Mouse (Mus musculus) hindbrain, postnatal 0 days (tissue): ENCODE data around the gene Gm45837. TPM values are rescaled to one million over a fixed set of nuclear protein-coding genes. Genes with fewer than 3 reads are reported as not detected.
"Not testable (repeated sequence)": the region's sequence is repeated elsewhere in the genome, so short reads cannot be mapped to it uniquely, and the experiment has no call there.

ENCODE experiments used
- ATAC-seq: fragments of 200-750 bp; cut with Nextera tagmentation; 2 replicates; pipeline ENCODE4 v1.8.0; 2017; ENCODE audit warnings: mild to moderate bottlenecking, moderate TSS enrichment, moderate library complexity
- DNase-seq: peaks from one replicate; pipeline ENCODE4 v3.0.0-alpha.2; 2015; ENCODE audit warnings: low spot score
- H3K27ac ChIP-seq: fragments of 300-500 bp; sonication (generic); 2 replicates; pipeline ENCODE4 v1.5.1; 2014; ENCODE audit warnings: mild to moderate bottlenecking
- H3K27me3 ChIP-seq: fragments of 300-500 bp; sonication (generic); 2 replicates; pipeline ENCODE4 v1.6.1; 2014; ENCODE audit warnings: low read length, mixed read lengths; ENCODE audit not compliant: insufficient read depth
- H3K36me3 ChIP-seq: fragments of 300-500 bp; sonication (generic); 2 replicates; pipeline ENCODE4 v1.6.1; 2014; ENCODE audit warnings: low read length, mixed read lengths; ENCODE audit not compliant: insufficient read depth
- H3K4me1 ChIP-seq: fragments of 300-500 bp; sonication (generic); 2 replicates; pipeline ENCODE4 v1.6.1; 2014; ENCODE audit warnings: antibody characterized with exemption, low read length, mixed read lengths; ENCODE audit not compliant: insufficient read depth
- H3K4me2 ChIP-seq: fragments of 300-500 bp; sonication (generic); 2 replicates; pipeline ENCODE4 v1.6.1; 2014; ENCODE audit warnings: low read depth, mild to moderate bottlenecking, low read length, moderate library complexity, mixed read lengths
- H3K4me3 ChIP-seq: fragments of 300-500 bp; sonication (generic); 2 replicates; pipeline ENCODE4 v1.5.1; 2014; ENCODE audit warnings: low read length
- H3K9ac ChIP-seq: fragments of 300-500 bp; sonication (generic); replicated peaks from 2 replicates; pipeline ENCODE4 v1.6.1; 2014; ENCODE audit warnings: mild to moderate bottlenecking, low read length, moderate library complexity, mixed read lengths
- H3K9me3 ChIP-seq: fragments of 300-500 bp; sonication (generic); 2 replicates; pipeline ENCODE4 v1.6.1; 2016; ENCODE audit warnings: low read length, mixed read lengths
- CTCF ChIP-seq: IDR thresholded peaks from 2 replicates; pipeline ENCODE4 v1.5.1; 2016; ENCODE audit warnings: antibody characterized with exemption, control low read depth, low read depth
- WGBS: fragments of 180-500 bp; shearing (Covaris S2); extraction: QIAGEN DNeasy Blood & Tissue Kit; methylation state at CpG from one replicate; pipeline ENCODE4 v1.1.7; 2014; 5-methylcytosine and 5-hydroxymethylcytosine counted together
- polyA plus RNA-seq: library from polyadenylated mRNA; unstranded; fragments of >200 nt; fragmentation: Nextera tagmentation; extraction: Ambion mirVana; gene quantifications from 2 replicates; pipeline ENCODE4 v1.2.1, GENCODE M21; 2015
- total RNA-seq: library from RNA; depleted of rRNA; stranded (reverse); fragments of >200 nt; gene quantifications from 2 replicates; pipeline ENCODE4 v1.2.3, GENCODE M21; 2014

Gene Gm45837
- total and polyA plus RNA-seq, 2 experiments from 2014 or later: not detected

DNA sequence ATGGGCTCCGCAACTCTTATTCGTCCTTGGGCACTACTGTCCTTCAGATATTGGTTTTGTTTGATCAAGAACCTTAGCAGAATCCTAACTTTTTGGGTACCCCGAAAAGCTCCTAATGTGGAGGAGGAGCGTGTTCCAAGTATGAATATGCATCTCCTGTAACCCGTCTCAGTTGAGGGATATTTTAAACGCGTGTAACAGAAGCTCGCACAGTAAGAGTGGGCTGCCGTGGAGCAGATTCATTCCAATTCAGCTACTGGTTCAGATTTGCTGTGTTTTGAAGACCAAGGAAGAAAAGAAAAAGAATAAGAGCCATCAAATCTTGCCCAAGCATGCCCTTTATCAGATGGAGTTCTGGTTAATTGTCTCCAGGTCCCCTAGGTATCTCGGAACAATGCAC is 131.0 kb downstream of the Gm45837 start:
- Histone ChIP-seq H3K27me3 (no peaks in the 10 kb centered on the region), H3K4me2 (no peak overlapping the region), H3K27ac (no peak overlapping the region), H3K36me3 (no peaks in the 10 kb centered on the region), H3K9ac (no peak overlapping the region), H3K9me3 (no peaks in the 10 kb centered on the region), H3K4me1 (no peaks in the 10 kb centered on the region), H3K4me3 (no peak overlapping the region)
- no peak for TF ChIP-seq CTCF
- ATAC-seq (no peak), DNase-seq (no peak)
- WGBS: 76% methylated on average over 10 of the region's 10 CpGs

DNA sequence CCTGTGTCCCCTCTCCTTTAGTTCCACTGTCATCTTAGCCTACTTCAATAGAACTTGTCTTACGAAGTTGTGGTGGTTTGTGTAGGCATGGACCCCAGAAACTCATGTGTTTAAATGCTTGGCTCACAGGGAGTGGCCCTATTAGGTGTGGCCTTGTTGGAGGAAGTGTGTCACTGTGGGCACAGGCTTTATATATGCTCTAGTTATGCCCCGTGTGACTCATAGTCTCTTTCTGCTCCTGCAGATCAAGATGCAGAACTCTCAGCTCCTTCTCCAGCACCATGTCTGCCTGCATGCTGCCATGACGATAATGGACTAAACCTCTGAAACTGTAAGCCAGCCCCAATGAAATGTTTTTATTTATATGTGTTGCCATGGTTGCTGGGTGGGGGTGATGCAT is 137.0 kb downstream of the Gm45837 start:
- H3K4me2 ChIP-seq: no peak overlapping the region
- no peak for TF ChIP-seq CTCF
- H3K9ac ChIP-seq: no peak overlapping the region
- ATAC-seq (no peak), DNase-seq (no peak)
- H3K27ac ChIP-seq: no peak overlapping the region
- 81% methylated on average over 3 of the region's 3 CpGs for WGBS
- no peaks in the 10 kb centered on the region for H3K27me3 ChIP-seq
- H3K9me3 ChIP-seq: no peaks in the 10 kb centered on the region
- no peaks in the 10 kb centered on the region for H3K36me3 ChIP-seq
- H3K4me1 ChIP-seq: no peaks in the 10 kb centered on the region
- H3K4me3 ChIP-seq: no peak overlapping the region

- ATAC-seq (no peak), DNase-seq (no peak)
- H3K4me2 ChIP-seq: no peak overlapping the region
- H3K4me3 ChIP-seq: no peak overlapping the region
- H3K9me3 ChIP-seq: no peaks in the 10 kb centered on the region
- no peak overlapping the region for H3K27ac ChIP-seq
- H3K9ac ChIP-seq: no peak overlapping the region
- H3K4me1 ChIP-seq: no peaks in the 10 kb centered on the region
- WGBS: 84% methylated on average over 3 of the region's 3 CpGs
- TF ChIP-seq CTCF: no peak
- no peaks in the 10 kb centered on the region for H3K36me3 ChIP-seq
- H3K27me3 ChIP-seq: no peaks in the 10 kb centered on the region
Observed at GRCm38 (mm10) chr7:101549266-101549665, 138.6 kb downstream of the Gm45837 start.

- TF ChIP-seq CTCF: no peak
- no peak for ATAC-seq
- H3K9ac ChIP-seq: no peak overlapping the region
- H3K4me3 ChIP-seq: no peak overlapping the region
- H3K27ac ChIP-seq: no peak overlapping the region
- H3K4me1 ChIP-seq: no peaks in the 10 kb centered on the region
- no peak overlapping the region for H3K4me2 ChIP-seq
- H3K27me3 ChIP-seq: no peaks in the 10 kb centered on the region
- DNase-seq: no peak
- no peaks in the 10 kb centered on the region for H3K9me3 ChIP-seq
- H3K36me3 ChIP-seq: no peaks in the 10 kb centered on the region
- WGBS: 74% methylated on average over 7 of the region's 7 CpGs
Observed at GRCm38 (mm10) chr7:101550686-101551485, 140.2 kb downstream of the Gm45837 start.

DNA sequence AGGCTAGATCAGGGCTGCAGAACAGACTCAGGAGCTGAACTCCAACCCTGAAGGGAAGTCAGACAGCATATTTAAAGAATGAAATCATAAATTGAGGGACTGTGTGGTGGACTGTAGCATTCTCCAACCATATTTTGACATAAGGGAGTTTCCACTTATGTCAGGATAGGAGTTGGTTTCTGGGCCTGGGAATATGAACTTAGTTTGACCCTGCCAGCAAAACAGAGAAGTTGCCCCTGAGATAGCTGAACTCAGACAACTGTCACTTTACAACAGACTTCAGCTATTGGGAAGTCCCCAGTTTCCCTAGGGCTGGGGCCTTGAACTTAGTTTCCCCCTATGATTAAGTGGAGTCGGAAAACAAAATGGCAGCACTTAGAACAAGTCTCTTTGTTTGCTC is 140.8 kb downstream of the Gm45837 start:
- Histone ChIP-seq H3K9ac (no peak overlapping the region), H3K4me3 (no peak overlapping the region), H3K36me3 (no peaks in the 10 kb centered on the region), H3K27me3 (no peaks in the 10 kb centered on the region), H3K9me3 (no peaks in the 10 kb centered on the region), H3K4me1 (no peaks in the 10 kb centered on the region), H3K4me2 (no peak overlapping the region), H3K27ac (no peak overlapping the region)
- no peak for ATAC-seq
- 96% methylated on average over 1 of the region's 1 CpGs for WGBS
- DNase-seq: no peak
- TF ChIP-seq CTCF: no peak

GRCm38 (mm10) chr7:101555473-101555872 is 144.8 kb downstream of the Gm45837 start:
- 89% methylated on average over 3 of the region's 3 CpGs for WGBS
- H3K4me1 ChIP-seq, H3K9ac ChIP-seq, H3K27me3 ChIP-seq, H3K4me3 ChIP-seq, H3K27ac ChIP-seq, H3K36me3 ChIP-seq, H3K4me2 ChIP-seq, ATAC-seq, H3K9me3 ChIP-seq, DNase-seq: not testable (repeated sequence)

GRCm38 (mm10) chr7:101557391-101557790 is 146.7 kb downstream of the Gm45837 start:
- Histone ChIP-seq H3K4me2 (no peak overlapping the region), H3K4me1 (no peaks in the 10 kb centered on the region), H3K36me3 (no peaks in the 10 kb centered on the region), H3K27ac (no peak overlapping the region), H3K4me3 (no peak overlapping the region), H3K9me3 (no peaks in the 10 kb centered on the region), H3K27me3 (no peaks in the 10 kb centered on the region), H3K9ac (no peak overlapping the region)
- ATAC-seq (no peak), DNase-seq (no peak)
- no peak for TF ChIP-seq CTCF
- WGBS: 75% methylated on average over 1 of the region's 1 CpGs

- H3K9ac ChIP-seq, H3K4me2 ChIP-seq, H3K27ac ChIP-seq, H3K4me3 ChIP-seq, H3K36me3 ChIP-seq, H3K27me3 ChIP-seq, H3K9me3 ChIP-seq, H3K4me1 ChIP-seq, ATAC-seq, DNase-seq: not testable (repeated sequence)
- 69% methylated on average over 5 of the region's 5 CpGs for WGBS
Observed at GRCm38 (mm10) chr7:101559393-101559792, 148.7 kb downstream of the Gm45837 start.
